Mouse (Mus musculus) bone marrow, adult 2 months (tissue): ENCODE measurements around the gene Bicral. TPM values are rescaled to one million over a fixed set of nuclear protein-coding genes. Genes with fewer than 3 reads are reported as not detected.

ENCODE experiments used
- H3K27ac ChIP-seq: fragments of 200-500 bp; 2 replicates; pipeline ENCODE4 v1.5.1; 2012; ENCODE audit warnings: low read depth, mild to moderate bottlenecking, control low read depth, inconsistent platforms, low read length; ENCODE audit not compliant: control insufficient read depth, poor library complexity, insufficient read depth
- H3K4me1 ChIP-seq: fragments of 200-500 bp; 2 replicates; pipeline ENCODE4 v1.6.1; 2011; ENCODE audit warnings: low read length; ENCODE audit not compliant: control insufficient read depth, insufficient read depth
- H3K4me3 ChIP-seq: fragments of 200-500 bp; replicated peaks from 2 replicates; pipeline ENCODE3; 2011; ENCODE audit warnings: mild to moderate bottlenecking, low read depth, low read length, control low read depth; ENCODE audit not compliant: control insufficient read depth
- CTCF ChIP-seq: fragments of 200-500 bp; IDR thresholded peaks from 2 replicates; pipeline ENCODE4 v1.5.1; 2011; ENCODE audit warnings: low read length, control low read depth; ENCODE audit not compliant: control insufficient read depth, insufficient read depth
- POLR2A ChIP-seq: fragments of 200-500 bp; IDR thresholded peaks from 2 replicates; pipeline ENCODE4 v1.6.1; 2011; ENCODE audit warnings: low read depth, mild to moderate bottlenecking, control low read depth, low read length, borderline replicate concordance; ENCODE audit not compliant: control insufficient read depth
- WGBS: fragments of 180-500 bp; shearing (Covaris S2); methylation state at CpG from one replicate; pipeline ENCODE4 v1.1.7; 2018; 5-methylcytosine and 5-hydroxymethylcytosine counted together
- polyA plus RNA-seq: library from polyadenylated mRNA; stranded (reverse); fragments of >200 nt; gene quantifications from 2 replicates; pipeline ENCODE4 v1.2.4, GENCODE M21; 2011; ENCODE audit warnings: low replicate concordance; ENCODE audit not compliant: missing spikeins, insufficient read depth, insufficient read length

Gene Bicral
- polyA plus RNA-seq, 1 experiment, result 16.0 TPM

- TF ChIP-seq POLR2A (no peak), CTCF (no peak)
- Histone ChIP-seq H3K27ac (peak overlapping the region; percentile 36; the same call in 1 of the 2 replicates), H3K4me1 (no peaks in the 10 kb centered on the region), H3K4me3 (no peak overlapping the region)
- 79% methylated on average over 2 of the region's 2 CpGs for WGBS
These were observed 75.1 kb downstream of the Bicral start for GRCm38 (mm10) chr17:46783222-46783565.

- H3K27ac ChIP-seq, result peak within 1 kb of the TSS; percentile 70
- peak within 1 kb of the TSS; percentile 96 for H3K4me3 ChIP-seq
- TF ChIP-seq CTCF (peak; percentile 46), POLR2A (peak; percentile 89)
- WGBS, result under 1% methylated on average over 44 of the region's 44 CpGs
- no peaks in the 10 kb centered on the region for H3K4me1 ChIP-seq
These were observed 75.7 kb downstream of the Bicral start, which contains the start of gene Rpl7l1 for GRCm38 (mm10) chr17:46782341-46783221. Rpl7l1 (minus strand) TSS chr17:46782672.

- Histone ChIP-seq H3K27ac (peak overlapping the region; percentile 67; the same call in 1 of the 2 replicates), H3K4me1 (no peaks in the 10 kb centered on the region), H3K4me3 (peak overlapping the region; percentile 96)
- 2% methylated on average over 11 of the region's 11 CpGs for WGBS
- TF ChIP-seq POLR2A, result no peak
- no peak for TF ChIP-seq CTCF
These were observed 76.4 kb downstream of the Bicral start for GRCm38 (mm10) chr17:46781876-46782275.

- no peak for TF ChIP-seq POLR2A
- Histone ChIP-seq H3K4me1 (no peaks in the 10 kb centered on the region), H3K4me3 (no peak overlapping the region), H3K27ac (no peak overlapping the region)
- WGBS, result 95% methylated on average over 3 of the region's 3 CpGs
These were observed 82.2 kb downstream of the Bicral start for GRCm38 (mm10) chr17:46776087-46776486.

- TF ChIP-seq CTCF (no peak), POLR2A (no peak)
- Histone ChIP-seq H3K4me1 (no peaks in the 10 kb centered on the region), H3K27ac (no peak overlapping the region), H3K4me3 (no peak overlapping the region)
- 91% methylated on average over 9 of the region's 9 CpGs for WGBS
These were observed 83.2 kb downstream of the Bicral start for GRCm38 (mm10) chr17:46775070-46775469.

GRCm38 (mm10) chr17:46774131-46774472, 84.2 kb downstream of the Bicral start:
- 56% methylated on average over 2 of the region's 2 CpGs for WGBS
- Histone ChIP-seq H3K27ac (no peak overlapping the region), H3K4me1 (no peaks in the 10 kb centered on the region), H3K4me3 (no peak overlapping the region)
- TF ChIP-seq CTCF (no peak), POLR2A (no peak)

GRCm38 (mm10) chr17:46773278-46774130, 84.8 kb downstream of the Bicral start:
- no peak for TF ChIP-seq CTCF
- Histone ChIP-seq H3K4me3 (peak overlapping the region; percentile 93), H3K27ac (peak overlapping the region; percentile 61; the same call in 1 of the 2 replicates), H3K4me1 (no peaks in the 10 kb centered on the region)
- WGBS, result 8% methylated on average over 20 of the region's 20 CpGs

GRCm38 (mm10) chr17:46772404-46773277, 85.6 kb downstream of the Bicral start, which contains the start of gene 2310039H08Rik:
2310039H08Rik (plus strand) TSS chr17:46772635.
- H3K4me1 ChIP-seq, result no peaks in the 10 kb centered on the region
- H3K4me3 ChIP-seq, result peak within 1 kb of the TSS; percentile 93
- H3K27ac ChIP-seq, result peak within 1 kb of the TSS; percentile 61
- under 1% methylated on average over 50 of the region's 50 CpGs for WGBS
- TF ChIP-seq POLR2A (peak; percentile 70; the same call in 1 of the 2 replicates), CTCF (no peak)
